Mouse (Mus musculus): ENCODE measurements around the gene Gm44973. TPM values are rescaled to one million over a fixed set of nuclear protein-coding genes. Genes with fewer than 3 reads are reported as not detected.
A peak's percentile ranks its signal among the peaks of the same experiment; 100 is the strongest.

Gm44973 gene
- polyA plus RNA-seq, 1 experiment from 2014 or later: 3.3 TPM

DNA sequence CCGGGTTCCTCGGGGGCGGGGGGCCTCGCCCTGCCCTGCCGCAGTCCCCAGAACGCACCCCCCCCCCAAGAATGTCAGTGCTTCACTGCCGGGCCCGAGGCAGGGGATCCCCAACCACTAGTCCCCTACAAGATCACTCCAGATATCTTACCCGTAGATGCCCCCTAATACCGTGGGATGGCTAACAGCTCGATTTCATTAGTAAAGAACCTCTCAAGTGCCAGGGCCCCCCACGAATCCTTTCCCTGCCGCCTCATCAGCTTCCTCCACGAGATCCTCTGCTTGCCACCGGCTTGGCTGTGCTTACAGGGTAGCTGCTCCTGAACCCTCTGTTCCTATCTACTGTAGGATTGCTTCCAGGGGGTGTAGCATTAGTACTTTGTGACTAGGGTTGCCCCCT is 5.4 kb downstream of the Gm44973 start:
- H3K36me3 ChIP-seq (ENCODE audit: control insufficient read depth, insufficient read depth, low read length): peaks cover 21% of the 10 kb centered on the region; the same call in 1 of the 2 replicates
- peak overlapping the region; percentile 98 for H3K27ac ChIP-seq (ENCODE audit: low read depth, low read length)
- DNase-seq (ENCODE audit: low spot score) (no peak), ATAC-seq (replicated peaks; ENCODE audit: low FRiP score) (0 out of 2 replicates have a peak, but pooled peaks have one; percentile 0)
- H3K4me2 ChIP-seq: peak overlapping the region; percentile 78
- peak overlapping the region; percentile 87 for H3K4me3 ChIP-seq (ENCODE audit: low read depth, low read length)
- H3K27me3 ChIP-seq (replicated peaks; ENCODE audit: control insufficient read depth, insufficient read depth, low read length): no peaks in the 10 kb centered on the region
- no peaks in the 10 kb centered on the region for H3K9me3 ChIP-seq (ENCODE audit: control insufficient read depth, low read length)
- peaks cover 20% of the 10 kb centered on the region for H3K4me1 ChIP-seq (replicated peaks; ENCODE audit: control insufficient read depth, insufficient read depth, low read length)
- under 1% methylated on average over 10 of the region's 15 CpGs for WGBS
- H3K9ac ChIP-seq (ENCODE audit: low read depth, low read length): peak overlapping the region; percentile 93

GRCm38 (mm10) chr7:5021197-5021596 is 5.9 kb downstream of the Gm44973 start:
- Histone ChIP-seq H3K9me3 (ENCODE audit: control insufficient read depth, low read length) (no peaks in the 10 kb centered on the region), H3K27me3 (replicated peaks; ENCODE audit: control insufficient read depth, insufficient read depth, low read length) (no peaks in the 10 kb centered on the region), H3K36me3 (ENCODE audit: control insufficient read depth, insufficient read depth, low read length) (peaks cover 24% of the 10 kb centered on the region; the same call in 1 of the 2 replicates), H3K4me1 (replicated peaks; ENCODE audit: control insufficient read depth, insufficient read depth, low read length) (peaks cover 16% of the 10 kb centered on the region), H3K27ac (ENCODE audit: low read depth, low read length) (peak overlapping the region; percentile 98), H3K9ac (ENCODE audit: low read depth, low read length) (peak overlapping the region; percentile 93), H3K4me2 (peak overlapping the region; percentile 78), H3K4me3 (ENCODE audit: low read depth, low read length) (peak overlapping the region; percentile 87)
- ATAC-seq (replicated peaks; ENCODE audit: low FRiP score): no peak
- 50% methylated on average over 5 of the region's 5 CpGs for WGBS
- DNase-seq (ENCODE audit: low spot score): no peak

DNA sequence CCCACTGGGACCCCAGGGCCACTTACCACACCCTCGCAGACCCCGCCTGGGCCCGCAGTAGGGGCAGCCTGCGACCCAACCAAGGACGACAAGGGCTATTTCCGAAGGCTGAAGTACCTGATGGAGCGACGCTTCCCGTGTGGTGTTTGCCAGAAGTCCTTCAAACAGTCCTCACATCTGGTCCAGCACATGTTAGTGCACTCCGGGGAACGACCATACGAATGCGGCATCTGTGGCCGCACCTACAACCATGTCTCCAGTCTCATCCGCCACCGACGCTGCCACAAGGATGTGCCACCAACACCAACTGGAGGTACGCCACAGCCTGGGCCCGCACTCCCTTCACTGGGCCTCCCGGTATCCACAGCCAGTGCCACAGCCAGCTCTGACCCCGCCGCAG is 14.2 kb downstream of the Gm44973 start:
- Histone ChIP-seq H3K4me2 (no peak overlapping the region), H3K36me3 (ENCODE audit: control insufficient read depth, insufficient read depth, low read length) (peaks cover 70% of the 10 kb centered on the region), H3K4me3 (ENCODE audit: low read depth, low read length) (no peak overlapping the region), H3K9ac (ENCODE audit: low read depth, low read length) (no peak overlapping the region), H3K27ac (ENCODE audit: low read depth, low read length) (no peak overlapping the region), H3K27me3 (replicated peaks; ENCODE audit: control insufficient read depth, insufficient read depth, low read length) (no peaks in the 10 kb centered on the region), H3K4me1 (replicated peaks; ENCODE audit: control insufficient read depth, insufficient read depth, low read length) (no peaks in the 10 kb centered on the region), H3K9me3 (ENCODE audit: control insufficient read depth, low read length) (peaks cover 32% of the 10 kb centered on the region)
- ATAC-seq (replicated peaks; ENCODE audit: low FRiP score) (0 out of 2 replicates have a peak, but pooled peaks have one; percentile 40), DNase-seq (ENCODE audit: low spot score) (no peak)
- 94% methylated on average over 22 of the region's 22 CpGs for WGBS

GRCm38 (mm10) chr7:5029946-5030345 is 14.7 kb downstream of the Gm44973 start:
- ATAC-seq (replicated peaks; ENCODE audit: low FRiP score): no peak
- H3K4me1 ChIP-seq (replicated peaks; ENCODE audit: control insufficient read depth, insufficient read depth, low read length): no peaks in the 10 kb centered on the region

DNA sequence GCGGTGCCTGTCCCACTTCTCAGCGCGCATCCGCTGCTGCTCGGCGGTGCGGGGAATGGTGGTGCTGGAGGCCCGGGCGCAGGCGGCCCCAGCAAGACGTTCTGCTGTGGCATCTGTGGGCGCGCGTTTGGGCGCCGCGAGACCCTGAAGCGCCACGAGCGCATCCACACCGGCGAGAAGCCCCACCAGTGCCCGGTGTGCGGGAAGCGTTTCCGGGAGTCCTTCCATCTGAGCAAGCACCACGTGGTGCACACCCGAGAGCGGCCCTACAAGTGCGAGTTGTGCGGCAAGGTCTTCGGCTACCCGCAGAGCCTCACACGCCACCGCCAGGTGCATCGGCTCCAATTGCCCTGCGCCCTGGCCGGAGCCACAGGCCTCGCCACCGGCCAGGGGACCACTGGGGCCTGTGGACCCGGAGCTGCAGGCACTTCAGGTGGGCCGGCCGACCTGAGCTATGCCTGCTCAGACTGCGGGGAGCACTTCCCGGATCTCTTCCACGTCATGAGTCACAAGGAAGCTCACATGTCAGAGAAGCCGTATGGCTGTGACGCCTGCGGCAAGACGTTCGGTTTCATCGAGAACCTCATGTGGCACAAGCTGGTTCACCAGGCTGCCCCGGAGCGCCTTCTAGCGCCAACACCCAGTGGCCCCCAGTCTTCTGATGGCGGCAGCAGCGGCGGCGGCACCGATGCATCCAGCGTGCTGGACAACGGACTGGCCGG is 15.4 kb downstream of the Gm44973 start:
- 86% methylated on average over 63 of the region's 63 CpGs for WGBS
- H3K9ac ChIP-seq (ENCODE audit: low read depth, low read length): no peak overlapping the region
- no peaks in the 10 kb centered on the region for H3K4me1 ChIP-seq (replicated peaks; ENCODE audit: control insufficient read depth, insufficient read depth, low read length)
- ATAC-seq (replicated peaks; ENCODE audit: low FRiP score) (no peak), DNase-seq (ENCODE audit: low spot score) (no peak)
- no peak overlapping the region for H3K27ac ChIP-seq (ENCODE audit: low read depth, low read length)
- peaks cover 32% of the 10 kb centered on the region for H3K9me3 ChIP-seq (ENCODE audit: control insufficient read depth, low read length)
- H3K36me3 ChIP-seq (ENCODE audit: control insufficient read depth, insufficient read depth, low read length): peaks cover 73% of the 10 kb centered on the region
- no peaks in the 10 kb centered on the region for H3K27me3 ChIP-seq (replicated peaks; ENCODE audit: control insufficient read depth, insufficient read depth, low read length)
- H3K4me3 ChIP-seq (ENCODE audit: low read depth, low read length): 0 out of 2 replicates have a peak overlapping the region, but pooled peaks have one; percentile 14
- no peak overlapping the region for H3K4me2 ChIP-seq

More at GRCm38 (mm10) chr7:5029946-5030345, 14.7 kb downstream of the Gm44973 start:
- Histone ChIP-seq H3K36me3 (ENCODE audit: control insufficient read depth, insufficient read depth, low read length) (peaks cover 69% of the 10 kb centered on the region), H3K4me2 (no peak overlapping the region), H3K27me3 (replicated peaks; ENCODE audit: control insufficient read depth, insufficient read depth, low read length) (no peaks in the 10 kb centered on the region), H3K4me3 (ENCODE audit: low read depth, low read length) (no peak overlapping the region), H3K27ac (ENCODE audit: low read depth, low read length) (no peak overlapping the region), H3K9ac (ENCODE audit: low read depth, low read length) (no peak overlapping the region), H3K9me3 (ENCODE audit: control insufficient read depth, low read length) (peaks cover 32% of the 10 kb centered on the region)
- WGBS: 93% methylated on average over 21 of the region's 21 CpGs
- DNase-seq (ENCODE audit: low spot score): no peak

DNA sequence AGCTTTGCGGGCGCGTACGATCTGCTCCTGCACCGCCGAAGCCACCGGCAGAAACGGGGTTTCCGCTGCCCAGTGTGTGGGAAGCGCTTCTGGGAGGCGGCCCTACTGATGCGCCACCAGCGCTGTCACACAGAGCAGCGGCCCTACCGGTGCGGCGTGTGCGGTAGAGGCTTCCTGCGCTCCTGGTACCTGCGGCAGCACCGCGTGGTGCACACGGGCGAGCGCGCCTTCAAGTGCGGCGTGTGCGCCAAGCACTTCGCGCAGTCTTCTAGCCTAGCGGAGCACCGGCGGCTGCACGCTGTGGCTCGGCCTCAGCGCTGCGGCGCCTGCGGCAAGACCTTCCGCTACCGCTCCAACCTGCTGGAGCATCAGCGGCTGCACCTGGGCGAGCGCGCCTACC is 16.2 kb downstream of the Gm44973 start:
- Histone ChIP-seq H3K9me3 (ENCODE audit: control insufficient read depth, low read length) (peaks cover 32% of the 10 kb centered on the region), H3K4me2 (no peak overlapping the region), H3K36me3 (ENCODE audit: control insufficient read depth, insufficient read depth, low read length) (peaks cover 72% of the 10 kb centered on the region), H3K27ac (ENCODE audit: low read depth, low read length) (no peak overlapping the region), H3K4me3 (ENCODE audit: low read depth, low read length) (no peak overlapping the region), H3K9ac (ENCODE audit: low read depth, low read length) (no peak overlapping the region), H3K4me1 (replicated peaks; ENCODE audit: control insufficient read depth, insufficient read depth, low read length) (no peaks in the 10 kb centered on the region), H3K27me3 (replicated peaks; ENCODE audit: control insufficient read depth, insufficient read depth, low read length) (no peaks in the 10 kb centered on the region)
- ATAC-seq (replicated peaks; ENCODE audit: low FRiP score): no peak
- DNase-seq (ENCODE audit: low spot score): no peak
- 84% methylated on average over 46 of the region's 46 CpGs for WGBS

DNA sequence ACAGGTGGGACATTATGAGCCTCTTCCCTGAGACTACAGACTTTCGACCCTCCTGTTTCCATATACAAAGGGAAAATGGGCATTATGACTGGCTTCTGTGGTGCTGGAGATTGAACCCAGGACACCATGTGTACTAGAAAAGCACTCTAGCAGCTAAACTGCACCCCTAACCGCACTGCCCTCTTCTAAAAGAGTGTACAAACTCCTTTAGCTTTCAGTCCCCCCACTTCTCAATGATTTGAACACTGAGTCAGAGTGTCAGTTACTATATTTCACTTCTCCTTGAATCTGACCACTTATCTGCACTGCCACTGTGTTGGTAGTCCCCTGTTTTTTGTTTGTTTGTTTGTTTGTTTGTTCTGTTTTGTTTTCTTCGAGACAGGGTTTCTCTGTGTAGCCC is 18.5 kb downstream of the Gm44973 start, which contains the start of gene 4632433K11Rik:
Gene 4632433K11Rik (plus strand): TSS at position 301 of the 400 bp plus-strand sequence.
- Histone ChIP-seq H3K4me3 (ENCODE audit: low read depth, low read length) (no peak within 1 kb of the TSS), H3K9ac (ENCODE audit: low read depth, low read length) (no peak within 1 kb of the TSS), H3K36me3 (ENCODE audit: control insufficient read depth, insufficient read depth, low read length) (peaks cover 60% of the 10 kb centered on the region), H3K27me3 (replicated peaks; ENCODE audit: control insufficient read depth, insufficient read depth, low read length) (no peaks in the 10 kb centered on the region), H3K9me3 (ENCODE audit: control insufficient read depth, low read length) (peaks cover 31% of the 10 kb centered on the region), H3K4me2 (no peak within 1 kb of the TSS), H3K4me1 (replicated peaks; ENCODE audit: control insufficient read depth, insufficient read depth, low read length) (peaks cover 6% of the 10 kb centered on the region), H3K27ac (ENCODE audit: low read depth, low read length) (no peak within 1 kb of the TSS)
- no peak for DNase-seq (ENCODE audit: low spot score)
- 83% methylated on average over 3 of the region's 3 CpGs for WGBS
- no peak for ATAC-seq (replicated peaks; ENCODE audit: low FRiP score)

- no peaks in the 10 kb centered on the region for H3K27me3 ChIP-seq (replicated peaks; ENCODE audit: control insufficient read depth, insufficient read depth, low read length)
- H3K4me3 ChIP-seq (ENCODE audit: low read depth, low read length): no peak overlapping the region
- H3K4me1 ChIP-seq (replicated peaks; ENCODE audit: control insufficient read depth, insufficient read depth, low read length): peaks cover 6% of the 10 kb centered on the region
- ATAC-seq (replicated peaks; ENCODE audit: low FRiP score) (no peak), DNase-seq (ENCODE audit: low spot score) (no peak)
- WGBS: 95% methylated on average over 17 of the region's 17 CpGs
- H3K4me2 ChIP-seq: no peak overlapping the region
- H3K36me3 ChIP-seq (ENCODE audit: control insufficient read depth, insufficient read depth, low read length): peaks cover 42% of the 10 kb centered on the region
- H3K9ac ChIP-seq (ENCODE audit: low read depth, low read length): no peak overlapping the region
- peaks cover 14% of the 10 kb centered on the region for H3K9me3 ChIP-seq (ENCODE audit: control insufficient read depth, low read length)
- H3K27ac ChIP-seq (ENCODE audit: low read depth, low read length): no peak overlapping the region
These were observed 20.3 kb downstream of the Gm44973 start for GRCm38 (mm10) chr7:5035628-5036027.

DNA sequence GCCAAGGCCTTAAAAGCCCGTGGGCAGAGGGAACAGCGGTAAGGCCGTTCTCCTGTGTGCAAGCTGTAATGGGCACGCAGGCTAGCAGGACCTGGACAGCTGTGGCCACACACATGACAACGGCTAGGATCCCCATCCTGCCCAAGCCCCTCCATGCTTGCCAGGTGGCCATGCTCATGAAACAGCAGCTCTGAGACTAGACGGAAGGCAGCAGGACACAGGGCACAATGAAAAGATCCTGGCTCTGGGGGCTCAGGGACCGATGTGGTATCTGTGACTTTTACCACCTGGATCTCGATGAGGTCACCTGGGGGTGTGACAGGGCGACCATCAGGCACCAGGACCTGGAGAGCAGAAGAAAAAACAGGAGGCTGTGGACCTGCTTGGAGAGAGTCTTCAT is 20.8 kb downstream of the Gm44973 start:
- WGBS: 92% methylated on average over 9 of the region's 9 CpGs
- H3K27ac ChIP-seq (ENCODE audit: low read depth, low read length): no peak overlapping the region
- H3K9ac ChIP-seq (ENCODE audit: low read depth, low read length): no peak overlapping the region
- no peak overlapping the region for H3K4me3 ChIP-seq (ENCODE audit: low read depth, low read length)
- no peaks in the 10 kb centered on the region for H3K27me3 ChIP-seq (replicated peaks; ENCODE audit: control insufficient read depth, insufficient read depth, low read length)
- H3K36me3 ChIP-seq (ENCODE audit: control insufficient read depth, insufficient read depth, low read length): peaks cover 37% of the 10 kb centered on the region
- no peak overlapping the region for H3K4me2 ChIP-seq
- no peak for DNase-seq (ENCODE audit: low spot score)
- peaks cover 9% of the 10 kb centered on the region for H3K9me3 ChIP-seq (ENCODE audit: control insufficient read depth, low read length)
- H3K4me1 ChIP-seq (replicated peaks; ENCODE audit: control insufficient read depth, insufficient read depth, low read length): peaks cover 6% of the 10 kb centered on the region
- no peak for ATAC-seq (replicated peaks; ENCODE audit: low FRiP score)

All from liver, embryonic 11.5 days (tissue).